Mouse (Mus musculus) cerebellum, adult 2 months (tissue): ENCODE measurements around the gene Slco1a6.

ENCODE experiments used
- CTCF ChIP-seq: fragments of 200-500 bp; IDR thresholded peaks from 2 replicates; pipeline ENCODE4 v1.5.1; 2011; ENCODE audit warnings: low read depth, mild to moderate bottlenecking, control low read depth, low read length, moderate library complexity, borderline replicate concordance; ENCODE audit not compliant: insufficient read depth
- POLR2A ChIP-seq: fragments of 200-500 bp; IDR thresholded peaks from 2 replicates; pipeline ENCODE4 v1.6.1; 2011; ENCODE audit warnings: low read length, control low read depth, borderline replicate concordance; ENCODE audit not compliant: insufficient read depth

- TF ChIP-seq CTCF (no peak), POLR2A (no peak)
Measured at GRCm38 (mm10) chr6:142041896-142042295, 166.4 kb downstream of the Slco1a6 start.
